Mouse (Mus musculus) midbrain, embryonic 12.5 days (tissue): ENCODE measurements at regions not wholly inside any gene's neighbourhood (a gene's known extent, or its start where the extent isn't known, plus 50 kb on each side); places are given as distances from the start of the nearest gene placed in this dataset.

Experiments used
- ATAC-seq: fragments of 200-750 bp; cut with Nextera tagmentation; 2 replicates; pipeline ENCODE4 v1.8.0; 2017; ENCODE audit warnings: low read depth, moderate TSS enrichment, moderate library complexity; ENCODE audit not compliant: low FRiP score
- H3K27ac ChIP-seq: fragments of 300-500 bp; sonication (generic); replicated peaks from 2 replicates; pipeline ENCODE4 v1.5.1; 2016; ENCODE audit warnings: mild to moderate bottlenecking
- H3K27me3 ChIP-seq: fragments of 300-500 bp; sonication (generic); 2 replicates; pipeline ENCODE4 v1.6.1; 2016; ENCODE audit warnings: mild to moderate bottlenecking
- H3K36me3 ChIP-seq: fragments of 300-500 bp; sonication (generic); 2 replicates; pipeline ENCODE4 v1.6.1; 2016
- H3K4me1 ChIP-seq: fragments of 300-500 bp; sonication (generic); 2 replicates; pipeline ENCODE4 v1.6.1; 2016
- H3K4me2 ChIP-seq: fragments of 300-500 bp; sonication (generic); replicated peaks from 2 replicates; pipeline ENCODE4 v1.6.1; 2016; ENCODE audit warnings: mild to moderate bottlenecking, moderate library complexity
- H3K4me3 ChIP-seq: fragments of 300-500 bp; sonication (generic); 2 replicates; pipeline ENCODE4 v1.5.1; 2016; ENCODE audit warnings: mild to moderate bottlenecking
- H3K9ac ChIP-seq: fragments of 300-500 bp; sonication (generic); replicated peaks from 2 replicates; pipeline ENCODE4 v1.6.1; 2016; ENCODE audit warnings: mild to moderate bottlenecking, moderate library complexity
- H3K9me3 ChIP-seq: fragments of 300-500 bp; sonication (generic); 2 replicates; pipeline ENCODE4 v1.6.1; 2016; ENCODE audit warnings: mild to moderate bottlenecking
- WGBS: fragments of 180-500 bp; shearing (Covaris S2); methylation state at CpG from one replicate; pipeline ENCODE4 v1.1.7; 2016; 5-methylcytosine and 5-hydroxymethylcytosine counted together

DNA sequence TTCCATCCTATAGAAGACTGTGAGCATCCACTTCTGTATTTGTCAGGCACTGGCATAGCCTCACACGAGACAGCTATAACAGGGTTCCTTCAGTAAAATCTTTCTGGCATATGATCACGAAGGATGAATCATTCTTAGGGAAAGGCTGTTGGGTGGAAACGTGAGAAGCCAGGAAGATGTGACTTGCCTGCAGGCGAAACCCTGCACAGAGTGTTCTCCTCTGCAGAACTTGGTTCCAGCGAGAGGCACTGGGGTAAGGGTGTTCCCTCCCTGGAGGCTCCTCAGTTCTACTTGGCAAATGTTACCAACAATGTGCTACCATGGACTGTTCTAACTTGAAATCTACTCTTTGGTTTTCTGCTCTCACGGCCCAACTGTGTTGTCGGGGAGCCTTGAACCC lies 268.0 kb downstream of the Gadd45g start:
- no peak overlapping the region for H3K9ac ChIP-seq
- no peak overlapping the region for H3K4me2 ChIP-seq
- ATAC-seq, result no peak
- 91% methylated on average over 7 of the region's 7 CpGs for WGBS
- peaks cover 6% of the 10 kb centered on the region; the same call in 1 of the 2 replicates for H3K4me1 ChIP-seq
- H3K27me3 ChIP-seq, result peaks cover 57% of the 10 kb centered on the region
- H3K27ac ChIP-seq, result no peak overlapping the region
- H3K4me3 ChIP-seq, result no peak overlapping the region
- H3K9me3 ChIP-seq, result no peaks in the 10 kb centered on the region
- no peaks in the 10 kb centered on the region for H3K36me3 ChIP-seq

DNA sequence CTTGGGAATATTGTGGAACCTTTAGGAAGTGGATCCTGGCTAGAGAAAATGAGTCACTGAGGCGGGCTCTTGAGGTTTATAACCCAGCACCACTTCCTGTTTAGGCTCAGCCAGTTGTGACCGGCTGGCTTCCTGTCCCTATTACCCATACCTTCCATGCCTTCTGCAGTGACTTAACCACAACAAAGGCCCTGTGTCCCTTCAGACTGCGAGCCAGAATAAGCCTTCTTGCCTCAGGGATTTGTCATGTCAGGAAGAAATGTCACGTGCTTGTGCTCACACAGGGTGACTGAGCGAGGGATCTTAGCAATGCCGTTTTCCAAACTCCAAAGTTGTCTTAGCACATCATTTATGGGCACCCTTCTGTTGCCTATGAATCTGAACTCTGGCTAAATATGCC lies 268.5 kb downstream of the Gadd45g start:
- H3K4me1 ChIP-seq, result peaks cover 6% of the 10 kb centered on the region; the same call in 1 of the 2 replicates
- H3K27ac ChIP-seq, result no peak overlapping the region
- H3K4me3 ChIP-seq, result no peak overlapping the region
- H3K36me3 ChIP-seq, result no peaks in the 10 kb centered on the region
- H3K4me2 ChIP-seq, result no peak overlapping the region
- ATAC-seq, result no peak
- H3K27me3 ChIP-seq, result peaks cover 61% of the 10 kb centered on the region
- no peak overlapping the region for H3K9ac ChIP-seq
- 87% methylated on average over 6 of the region's 6 CpGs for WGBS
- no peaks in the 10 kb centered on the region for H3K9me3 ChIP-seq

DNA sequence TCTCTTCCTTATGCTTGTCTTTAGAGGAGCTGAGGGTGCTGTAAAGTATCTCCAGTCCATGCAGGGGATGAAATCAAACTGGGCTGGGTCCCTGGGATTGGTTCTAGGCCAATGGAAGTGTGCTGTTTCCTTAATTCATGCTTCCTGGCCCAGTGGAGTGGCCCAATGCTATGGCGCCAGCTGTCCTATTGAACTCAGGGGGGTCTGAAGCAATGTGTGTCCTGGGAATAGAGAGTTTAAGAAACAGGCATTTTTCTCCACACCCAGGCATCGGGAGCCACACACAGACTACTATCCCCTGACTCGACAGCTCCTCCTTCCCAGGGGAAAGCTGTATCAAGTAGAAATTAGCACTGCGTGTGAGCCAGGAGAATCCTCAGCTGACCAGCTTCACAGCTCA lies 269.8 kb downstream of the Gadd45g start:
- peaks cover 50% of the 10 kb centered on the region for H3K27me3 ChIP-seq
- no peak overlapping the region for H3K4me3 ChIP-seq
- H3K9ac ChIP-seq, result no peak overlapping the region
- no peak overlapping the region for H3K27ac ChIP-seq
- no peak for ATAC-seq
- H3K36me3 ChIP-seq, result no peaks in the 10 kb centered on the region
- peaks cover 3% of the 10 kb centered on the region; the same call in 1 of the 2 replicates for H3K4me1 ChIP-seq
- H3K9me3 ChIP-seq, result no peaks in the 10 kb centered on the region
- WGBS, result 71% methylated on average over 4 of the region's 4 CpGs
- no peak overlapping the region for H3K4me2 ChIP-seq

DNA sequence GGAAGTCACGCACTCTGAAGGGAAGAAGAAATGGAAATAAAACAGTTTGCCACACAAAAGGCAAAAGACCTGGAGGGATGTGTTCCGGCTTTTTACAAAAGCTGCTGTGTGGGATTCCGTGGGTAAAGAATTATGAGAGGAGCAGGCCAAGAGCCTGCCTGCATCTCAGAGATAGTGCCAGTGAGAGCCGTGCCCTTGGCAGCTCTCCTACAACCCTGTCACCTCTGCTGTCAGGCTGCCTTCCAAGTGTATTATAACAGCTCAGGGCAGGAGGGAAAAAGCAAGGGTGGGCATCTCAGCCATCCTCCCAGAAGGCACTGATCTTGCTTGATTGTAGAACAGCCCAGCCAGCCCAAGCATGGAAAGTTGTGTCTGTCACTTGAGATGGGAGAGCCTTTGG lies 270.3 kb downstream of the Gadd45g start:
- no peaks in the 10 kb centered on the region for H3K36me3 ChIP-seq
- H3K4me3 ChIP-seq, result no peak overlapping the region
- peaks cover 3% of the 10 kb centered on the region; the same call in 1 of the 2 replicates for H3K4me1 ChIP-seq
- no peak overlapping the region for H3K4me2 ChIP-seq
- no peak overlapping the region for H3K27ac ChIP-seq
- no peak for ATAC-seq
- H3K9me3 ChIP-seq, result no peaks in the 10 kb centered on the region
- 84% methylated on average over 4 of the region's 4 CpGs for WGBS
- H3K27me3 ChIP-seq, result peaks cover 44% of the 10 kb centered on the region
- H3K9ac ChIP-seq, result no peak overlapping the region

DNA sequence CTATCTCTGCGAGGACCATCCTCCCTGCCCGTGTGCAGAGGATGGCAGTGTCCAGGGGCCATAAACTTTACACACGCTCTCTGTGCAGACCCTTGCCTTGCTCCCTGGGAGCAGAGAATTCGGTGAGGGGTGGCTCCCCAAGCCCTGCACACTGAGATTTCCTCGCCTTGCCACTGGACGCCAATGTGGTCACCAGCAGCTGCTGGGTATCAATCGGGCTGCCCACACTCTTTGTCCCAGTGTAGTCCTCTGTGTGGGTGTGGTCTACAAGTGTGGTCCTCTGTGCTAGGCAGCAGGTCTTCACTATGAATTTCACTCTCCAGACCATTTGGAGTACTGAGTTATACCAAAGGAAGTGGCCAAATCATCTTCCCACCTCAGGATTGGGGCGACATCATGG lies 274.3 kb downstream of the Gadd45g start:
- Histone ChIP-seq H3K27ac (no peak overlapping the region), H3K9me3 (no peaks in the 10 kb centered on the region), H3K4me2 (no peak overlapping the region), H3K4me1 (no peaks in the 10 kb centered on the region), H3K36me3 (no peaks in the 10 kb centered on the region), H3K27me3 (peaks cover 24% of the 10 kb centered on the region; the same call in 1 of the 2 replicates), H3K9ac (no peak overlapping the region), H3K4me3 (no peak overlapping the region)
- 94% methylated on average over 8 of the region's 8 CpGs for WGBS
- ATAC-seq, result no peak

DNA sequence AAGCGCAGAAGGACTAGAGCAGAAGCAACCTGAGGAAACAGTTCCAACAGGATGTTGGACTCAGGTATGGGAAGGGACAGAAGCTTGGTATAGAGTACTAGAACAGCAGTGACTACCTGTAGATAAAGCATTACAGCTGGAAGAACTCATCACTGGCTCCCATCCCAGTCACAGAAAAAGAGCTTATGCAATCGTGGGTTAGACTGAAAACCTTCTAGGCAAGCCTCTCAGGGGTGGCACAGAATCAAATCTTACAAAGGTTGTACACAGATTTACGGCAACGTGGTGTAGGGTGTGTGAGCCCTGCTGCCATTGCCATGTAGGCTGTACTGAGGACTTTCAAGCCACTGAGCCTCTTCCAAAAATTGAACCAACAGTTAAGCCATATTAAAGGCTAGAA lies 278.6 kb downstream of the Gadd45g start:
- no peaks in the 10 kb centered on the region for H3K36me3 ChIP-seq
- no peak overlapping the region for H3K27ac ChIP-seq
- peaks cover 9% of the 10 kb centered on the region for H3K27me3 ChIP-seq
- no peaks in the 10 kb centered on the region for H3K4me1 ChIP-seq
- WGBS, result 84% methylated on average over 4 of the region's 4 CpGs
- ATAC-seq, result no peak
- no peak overlapping the region for H3K4me2 ChIP-seq
- no peaks in the 10 kb centered on the region for H3K9me3 ChIP-seq
- H3K4me3 ChIP-seq, result no peak overlapping the region
- no peak overlapping the region for H3K9ac ChIP-seq

DNA sequence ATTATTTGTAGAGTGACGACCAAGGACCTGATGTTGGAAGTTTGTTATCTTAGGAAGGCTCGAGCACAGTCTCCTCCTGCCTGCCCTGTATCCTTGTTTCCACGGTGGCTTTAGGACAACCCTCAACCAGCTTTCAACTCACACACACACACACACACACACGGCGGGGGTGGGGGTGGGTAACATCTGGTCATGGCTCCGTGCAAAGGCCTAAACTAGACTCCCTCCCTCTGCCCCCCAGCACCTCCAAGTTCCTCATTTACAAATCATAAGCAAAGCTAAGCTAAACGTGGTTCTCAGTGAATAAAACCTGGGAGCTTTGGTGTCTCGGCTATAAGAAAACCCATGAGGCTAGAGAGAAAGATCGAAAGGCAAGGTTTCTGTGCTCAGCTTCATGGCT lies 281.3 kb downstream of the Gadd45g start:
- Histone ChIP-seq H3K4me2 (no peak overlapping the region), H3K4me1 (no peaks in the 10 kb centered on the region), H3K9me3 (peaks cover 17% of the 10 kb centered on the region), H3K27ac (no peak overlapping the region), H3K9ac (no peak overlapping the region), H3K36me3 (no peaks in the 10 kb centered on the region), H3K27me3 (peaks cover 9% of the 10 kb centered on the region), H3K4me3 (no peak overlapping the region)
- ATAC-seq, result no peak
- 86% methylated on average over 9 of the region's 9 CpGs for WGBS

DNA sequence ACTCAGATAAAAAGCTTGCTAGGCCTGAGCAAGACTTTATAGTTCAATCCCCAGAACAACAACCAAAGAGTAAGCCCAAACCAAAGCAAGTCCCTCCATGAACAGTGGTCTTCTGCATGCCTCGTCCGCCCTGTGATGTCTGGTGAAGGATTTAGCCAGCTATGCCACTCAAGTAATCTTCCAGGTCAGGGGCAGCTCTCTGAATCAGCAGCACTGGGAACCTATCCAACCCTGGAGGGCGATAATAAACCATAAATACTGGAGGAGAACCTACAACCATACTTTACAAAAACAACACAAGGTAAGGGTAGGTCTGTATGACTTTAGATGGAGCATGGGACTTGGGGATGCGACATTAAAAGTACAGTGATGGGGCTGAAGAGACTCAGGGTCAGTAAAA lies 283.0 kb downstream of the Gadd45g start:
- no peak for ATAC-seq
- Histone ChIP-seq H3K36me3 (no peaks in the 10 kb centered on the region), H3K27ac (no peak overlapping the region), H3K4me2 (no peak overlapping the region), H3K4me1 (no peaks in the 10 kb centered on the region), H3K9me3 (peaks cover 17% of the 10 kb centered on the region), H3K9ac (no peak overlapping the region), H3K4me3 (no peak overlapping the region), H3K27me3 (peaks cover 9% of the 10 kb centered on the region)
- 87% methylated on average over 4 of the region's 4 CpGs for WGBS

DNA sequence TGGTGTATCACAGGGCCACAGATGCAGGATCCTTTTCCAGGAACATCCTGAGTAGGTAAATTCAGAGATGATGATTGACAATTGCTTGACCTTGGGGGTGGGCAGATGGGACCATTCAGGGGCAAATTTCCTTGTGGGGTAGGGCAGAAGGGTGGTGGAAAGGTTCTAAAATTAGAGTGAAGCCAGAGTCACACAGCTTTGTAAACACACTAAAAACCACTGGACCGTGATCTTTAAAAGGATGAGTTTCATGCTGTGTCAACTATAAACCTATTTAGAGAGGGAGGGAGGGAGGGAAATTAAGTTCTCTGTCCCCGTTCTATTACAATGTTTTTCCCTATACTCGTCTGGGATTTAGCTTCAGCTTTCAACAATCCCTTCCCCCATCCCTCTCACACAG lies 286.7 kb downstream of the Gadd45g start:
- Histone ChIP-seq H3K4me1 (no peaks in the 10 kb centered on the region), H3K4me3 (no peak overlapping the region), H3K27ac (no peak overlapping the region), H3K9ac (no peak overlapping the region), H3K27me3 (peaks cover 5% of the 10 kb centered on the region), H3K4me2 (no peak overlapping the region), H3K36me3 (no peaks in the 10 kb centered on the region), H3K9me3 (peaks cover 17% of the 10 kb centered on the region)
- WGBS, result 39% methylated on average over 3 of the region's 3 CpGs
- ATAC-seq, result no peak

DNA sequence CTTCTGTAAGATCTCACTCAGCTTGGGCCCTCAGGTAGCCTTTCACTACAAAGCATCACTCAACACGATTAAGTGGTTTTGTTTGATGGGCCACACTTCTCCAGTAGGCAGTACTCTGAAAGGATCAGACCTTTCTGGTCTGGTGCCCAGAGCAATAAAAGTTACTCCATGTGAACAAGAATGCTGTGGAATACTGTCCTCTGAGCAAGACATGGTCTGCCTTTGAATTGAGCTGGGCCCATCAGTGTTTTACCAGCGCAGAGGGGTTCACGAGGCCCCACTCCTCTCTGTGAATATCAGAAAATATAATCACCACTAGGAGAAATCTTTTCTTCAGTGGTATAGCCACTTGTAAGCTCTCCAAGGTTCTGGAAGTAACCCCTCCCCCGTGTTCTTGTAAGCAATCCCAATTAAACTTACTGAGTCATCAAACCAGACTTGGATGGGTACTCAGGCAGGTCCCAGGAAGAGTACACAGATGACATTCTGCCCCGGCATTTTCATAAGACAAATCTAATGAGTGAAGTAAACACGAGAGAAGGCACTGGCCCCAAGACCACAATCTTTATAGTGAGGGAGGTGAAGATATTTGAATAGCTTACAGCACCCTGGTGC lies 292.0 kb downstream of the Gadd45g start:
- Histone ChIP-seq H3K4me1 (peaks cover 4% of the 10 kb centered on the region; the same call in 1 of the 2 replicates), H3K27ac (no peak overlapping the region), H3K36me3 (no peaks in the 10 kb centered on the region), H3K9ac (no peak overlapping the region), H3K4me3 (no peak overlapping the region), H3K4me2 (no peak overlapping the region), H3K9me3 (0 out of 2 replicates have a peak, but pooled peaks cover 4% of the 10 kb centered on the region), H3K27me3 (0 out of 2 replicates have a peak, but pooled peaks cover 5% of the 10 kb centered on the region)
- ATAC-seq, result no peak
- 80% methylated on average over 6 of the region's 6 CpGs for WGBS

DNA sequence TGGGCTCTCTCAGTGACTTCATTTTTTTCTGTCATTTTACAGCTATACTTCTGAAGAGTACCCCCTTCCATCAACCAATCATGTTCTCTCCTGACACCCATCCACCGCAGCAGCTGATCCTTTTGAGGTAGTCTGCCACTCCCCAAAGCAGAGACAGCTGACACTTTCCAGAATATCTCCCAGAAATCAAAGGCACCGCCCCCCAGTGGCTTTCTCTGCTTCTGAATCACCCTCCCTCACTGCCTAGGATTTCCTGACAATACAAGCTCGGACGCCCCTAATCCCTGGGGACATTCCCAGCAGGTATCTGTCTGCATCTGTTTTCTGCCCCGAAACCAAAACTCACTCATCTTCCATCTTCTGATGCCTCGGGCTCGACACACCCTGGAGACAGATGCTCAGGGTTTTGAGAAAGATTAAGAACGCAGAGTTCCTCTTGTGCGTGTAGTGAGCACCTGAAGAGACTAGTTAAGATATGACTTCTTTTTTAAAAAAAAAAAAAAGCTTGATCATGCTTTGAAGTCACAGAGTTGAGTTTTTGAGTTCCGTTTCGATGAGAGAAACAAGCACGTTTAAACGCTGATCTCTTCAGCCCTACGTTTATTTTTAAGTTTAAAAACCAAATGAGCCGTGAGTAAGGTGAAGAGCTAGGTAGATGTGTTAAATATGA lies 292.8 kb downstream of the Gadd45g start:
- Histone ChIP-seq H3K4me3 (no peak overlapping the region), H3K4me1 (peaks cover 4% of the 10 kb centered on the region; the same call in 1 of the 2 replicates), H3K9ac (no peak overlapping the region), H3K36me3 (no peaks in the 10 kb centered on the region), H3K9me3 (0 out of 2 replicates have a peak, but pooled peaks cover 4% of the 10 kb centered on the region), H3K27ac (no peak overlapping the region), H3K4me2 (no peak overlapping the region), H3K27me3 (0 out of 2 replicates have a peak, but pooled peaks cover 5% of the 10 kb centered on the region)
- 33% methylated on average over 15 of the region's 15 CpGs for WGBS
- no peak for ATAC-seq

DNA sequence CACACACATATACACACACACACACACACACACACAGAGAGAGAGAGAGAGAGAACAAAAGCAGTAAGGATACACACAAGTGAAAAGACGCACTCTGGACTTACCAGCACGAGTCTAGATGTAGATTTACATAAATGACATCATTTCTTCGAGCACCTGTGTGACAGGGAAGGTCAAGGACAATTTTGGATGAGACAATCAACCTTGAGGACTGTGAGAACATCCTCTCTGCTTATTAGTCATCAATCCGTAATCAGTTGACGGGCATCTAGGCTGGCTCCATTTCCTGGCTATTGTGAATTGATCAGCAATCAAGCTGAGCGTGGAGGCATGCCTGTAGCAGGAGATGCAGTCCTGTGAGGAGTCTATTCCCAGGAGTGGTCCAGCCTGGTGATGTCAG lies 293.7 kb downstream of the Gadd45g start:
- no peak for ATAC-seq
- H3K9ac ChIP-seq, result no peak overlapping the region
- 75% methylated on average over 6 of the region's 6 CpGs for WGBS
- H3K4me3 ChIP-seq, result no peak overlapping the region
- H3K27ac ChIP-seq, result no peak overlapping the region
- H3K27me3 ChIP-seq, result 0 out of 2 replicates have a peak, but pooled peaks cover 5% of the 10 kb centered on the region
- peaks cover 4% of the 10 kb centered on the region; the same call in 1 of the 2 replicates for H3K4me1 ChIP-seq
- H3K36me3 ChIP-seq, result no peaks in the 10 kb centered on the region
- H3K9me3 ChIP-seq, result peaks cover 8% of the 10 kb centered on the region; the same call in 1 of the 2 replicates
- H3K4me2 ChIP-seq, result no peak overlapping the region
